Mouse (Mus musculus): ENCODE measurements around the gene Ccdc138. TPM values are rescaled to one million over a fixed set of nuclear protein-coding genes. Genes with fewer than 3 reads are reported as not detected.

The Ccdc138 gene
- polyA plus RNA-seq, 1 experiment from 2014 or later: 7.4 TPM

DNA sequence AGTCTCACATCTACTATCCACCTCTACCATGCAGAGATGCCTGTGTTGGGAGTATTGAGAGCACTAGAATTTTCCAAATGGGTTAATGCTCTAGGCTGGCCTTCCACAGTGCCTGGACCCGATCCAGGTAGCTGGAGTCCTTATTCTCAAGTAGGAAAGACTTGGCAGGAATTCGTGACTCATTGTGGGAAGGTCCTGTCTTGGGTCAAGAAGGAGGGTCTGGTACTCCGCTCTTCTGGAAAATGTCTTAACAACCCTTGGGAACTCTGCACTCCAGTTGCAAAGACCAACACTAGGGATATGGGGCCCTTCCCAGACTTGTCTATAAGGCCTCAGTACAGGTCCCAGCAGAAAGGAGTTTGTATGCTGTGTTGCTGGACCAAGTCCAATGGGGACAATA, 111.1 kb downstream of the Ccdc138 start:
- Histone ChIP-seq H3K4me3 (ENCODE audit: low read depth, low read length) (no peak overlapping the region), H3K9ac (replicated peaks; ENCODE audit: low read length) (no peak overlapping the region), H3K4me2 (ENCODE audit: low read depth, low read length) (no peak overlapping the region), H3K4me1 (ENCODE audit: control insufficient read depth, insufficient read depth, low read length) (no peaks in the 10 kb centered on the region), H3K27me3 (ENCODE audit: control insufficient read depth, insufficient read depth, low read length) (no peaks in the 10 kb centered on the region), H3K36me3 (replicated peaks; ENCODE audit: control insufficient read depth, insufficient read depth, low read depth, low read length) (no peaks in the 10 kb centered on the region), H3K9me3 (replicated peaks; ENCODE audit: control insufficient read depth, low read length) (no peaks in the 10 kb centered on the region), H3K27ac (replicated peaks; ENCODE audit: low read depth, low read length) (no peak overlapping the region)
- WGBS: 85% methylated on average over 3 of the region's 3 CpGs
- DNase-seq (ENCODE audit: low spot score) (no peak), ATAC-seq (replicated peaks; ENCODE audit: insufficient number of reproducible peaks, low FRiP score, low TSS enrichment, low read depth) (no peak)

DNA sequence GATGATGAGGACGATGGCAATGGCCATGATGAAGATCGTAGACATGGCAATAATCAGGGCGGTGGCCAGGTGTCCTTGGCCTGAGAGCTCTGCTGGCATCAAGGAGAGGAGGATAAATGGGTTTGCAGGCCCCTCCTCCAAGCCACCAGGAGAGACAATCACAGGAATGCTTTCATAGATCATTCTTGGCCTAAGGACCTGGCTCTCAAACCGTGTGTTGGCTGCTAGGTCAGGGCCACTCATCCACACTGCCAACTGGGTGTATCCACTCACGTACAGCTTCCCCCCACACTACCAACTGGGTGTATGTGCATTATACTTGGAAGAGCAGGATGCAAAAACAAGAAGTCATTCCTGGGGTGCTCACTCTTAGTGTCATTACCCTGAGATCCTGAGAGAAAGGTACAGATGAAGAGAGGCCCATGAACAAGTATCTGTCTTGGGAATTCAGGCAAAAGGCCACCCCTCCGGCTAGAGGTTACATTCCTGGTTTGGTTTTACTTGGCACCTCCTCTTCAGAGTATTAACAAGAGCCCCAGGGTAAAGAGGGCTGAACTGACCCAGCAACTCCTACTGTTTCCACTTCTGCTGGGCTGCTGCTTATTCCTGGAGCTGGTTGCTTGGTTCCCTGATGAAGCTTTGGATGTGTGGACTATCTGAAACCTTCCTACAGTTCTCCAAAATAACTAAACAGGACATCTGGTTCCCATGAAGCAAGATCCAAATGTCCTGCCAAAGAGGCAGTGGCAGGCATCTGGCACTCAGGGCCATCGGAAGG, 112.9 kb downstream of the Ccdc138 start:
- Histone ChIP-seq H3K27me3 (ENCODE audit: control insufficient read depth, insufficient read depth, low read length) (no peaks in the 10 kb centered on the region), H3K9me3 (replicated peaks; ENCODE audit: control insufficient read depth, low read length) (no peaks in the 10 kb centered on the region), H3K4me3 (ENCODE audit: low read depth, low read length) (no peak overlapping the region), H3K36me3 (replicated peaks; ENCODE audit: control insufficient read depth, insufficient read depth, low read depth, low read length) (no peaks in the 10 kb centered on the region), H3K27ac (replicated peaks; ENCODE audit: low read depth, low read length) (no peak overlapping the region), H3K4me1 (ENCODE audit: control insufficient read depth, insufficient read depth, low read length) (no peaks in the 10 kb centered on the region), H3K9ac (replicated peaks; ENCODE audit: low read length) (no peak overlapping the region), H3K4me2 (ENCODE audit: low read depth, low read length) (no peak overlapping the region)
- no peak for ATAC-seq (replicated peaks; ENCODE audit: insufficient number of reproducible peaks, low FRiP score, low TSS enrichment, low read depth)
- 82% methylated on average over 7 of the region's 7 CpGs for WGBS
- no peak for DNase-seq (ENCODE audit: low spot score)

DNA sequence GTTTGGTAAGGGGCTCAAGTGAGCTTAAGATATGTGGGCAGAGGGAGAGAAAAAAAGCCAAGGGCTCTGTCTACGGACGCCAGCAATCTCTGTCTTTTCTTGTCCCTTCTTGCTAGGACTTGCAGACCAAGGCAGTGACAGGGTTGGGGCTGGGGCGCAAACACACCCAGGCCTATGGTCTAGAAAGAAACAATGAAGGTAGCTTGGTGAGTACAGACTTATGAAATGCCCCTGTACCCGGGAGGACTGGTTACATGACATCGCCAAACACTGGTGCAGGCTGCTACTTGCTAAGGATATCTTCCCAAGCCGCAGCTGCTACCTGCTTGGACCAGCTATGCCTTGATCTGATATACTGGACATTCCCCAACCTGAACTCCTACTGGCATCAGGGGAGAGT, 116.9 kb downstream of the Ccdc138 start:
- DNase-seq (ENCODE audit: low spot score) (no peak), ATAC-seq (replicated peaks; ENCODE audit: insufficient number of reproducible peaks, low FRiP score, low TSS enrichment, low read depth) (no peak)
- H3K9ac ChIP-seq (replicated peaks; ENCODE audit: low read length): no peak overlapping the region
- no peak overlapping the region for H3K27ac ChIP-seq (replicated peaks; ENCODE audit: low read depth, low read length)
- H3K4me3 ChIP-seq (ENCODE audit: low read depth, low read length): no peak overlapping the region
- no peak overlapping the region for H3K4me2 ChIP-seq (ENCODE audit: low read depth, low read length)
- H3K9me3 ChIP-seq (replicated peaks; ENCODE audit: control insufficient read depth, low read length): no peaks in the 10 kb centered on the region
- WGBS: 87% methylated on average over 6 of the region's 6 CpGs
- no peaks in the 10 kb centered on the region for H3K4me1 ChIP-seq (ENCODE audit: control insufficient read depth, insufficient read depth, low read length)
- H3K27me3 ChIP-seq (ENCODE audit: control insufficient read depth, insufficient read depth, low read length): no peaks in the 10 kb centered on the region
- no peaks in the 10 kb centered on the region for H3K36me3 ChIP-seq (replicated peaks; ENCODE audit: control insufficient read depth, insufficient read depth, low read depth, low read length)

DNA sequence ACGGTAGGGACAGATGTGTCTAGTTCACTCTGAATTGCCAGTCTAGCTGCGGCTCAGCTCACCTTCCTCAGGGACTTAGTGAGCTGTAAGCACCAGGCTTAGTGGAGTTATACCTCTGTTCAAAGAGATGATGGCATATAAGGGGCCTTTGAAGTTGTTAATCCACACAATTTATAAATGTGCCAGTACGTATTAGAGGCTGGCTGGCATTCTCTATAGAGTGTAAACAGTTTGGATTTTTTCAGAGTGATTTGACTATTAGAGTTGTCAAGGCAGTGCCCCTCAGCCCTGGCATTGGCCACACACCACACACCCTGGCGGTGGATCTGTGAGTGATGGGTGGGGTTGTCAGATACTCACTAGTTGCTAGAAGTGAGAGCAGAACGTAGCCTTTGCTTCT, 118.8 kb downstream of the Ccdc138 start:
- Histone ChIP-seq H3K4me2 (ENCODE audit: low read depth, low read length) (no peak overlapping the region), H3K4me3 (ENCODE audit: low read depth, low read length) (no peak overlapping the region), H3K27ac (replicated peaks; ENCODE audit: low read depth, low read length) (no peak overlapping the region), H3K9me3 (replicated peaks; ENCODE audit: control insufficient read depth, low read length) (no peaks in the 10 kb centered on the region), H3K9ac (replicated peaks; ENCODE audit: low read length) (no peak overlapping the region), H3K36me3 (replicated peaks; ENCODE audit: control insufficient read depth, insufficient read depth, low read depth, low read length) (no peaks in the 10 kb centered on the region), H3K4me1 (ENCODE audit: control insufficient read depth, insufficient read depth, low read length) (no peaks in the 10 kb centered on the region), H3K27me3 (ENCODE audit: control insufficient read depth, insufficient read depth, low read length) (no peaks in the 10 kb centered on the region)
- no peak for DNase-seq (ENCODE audit: low spot score)
- no peak for ATAC-seq (replicated peaks; ENCODE audit: insufficient number of reproducible peaks, low FRiP score, low TSS enrichment, low read depth)
- 81% methylated on average over 5 of the region's 5 CpGs for WGBS

DNA sequence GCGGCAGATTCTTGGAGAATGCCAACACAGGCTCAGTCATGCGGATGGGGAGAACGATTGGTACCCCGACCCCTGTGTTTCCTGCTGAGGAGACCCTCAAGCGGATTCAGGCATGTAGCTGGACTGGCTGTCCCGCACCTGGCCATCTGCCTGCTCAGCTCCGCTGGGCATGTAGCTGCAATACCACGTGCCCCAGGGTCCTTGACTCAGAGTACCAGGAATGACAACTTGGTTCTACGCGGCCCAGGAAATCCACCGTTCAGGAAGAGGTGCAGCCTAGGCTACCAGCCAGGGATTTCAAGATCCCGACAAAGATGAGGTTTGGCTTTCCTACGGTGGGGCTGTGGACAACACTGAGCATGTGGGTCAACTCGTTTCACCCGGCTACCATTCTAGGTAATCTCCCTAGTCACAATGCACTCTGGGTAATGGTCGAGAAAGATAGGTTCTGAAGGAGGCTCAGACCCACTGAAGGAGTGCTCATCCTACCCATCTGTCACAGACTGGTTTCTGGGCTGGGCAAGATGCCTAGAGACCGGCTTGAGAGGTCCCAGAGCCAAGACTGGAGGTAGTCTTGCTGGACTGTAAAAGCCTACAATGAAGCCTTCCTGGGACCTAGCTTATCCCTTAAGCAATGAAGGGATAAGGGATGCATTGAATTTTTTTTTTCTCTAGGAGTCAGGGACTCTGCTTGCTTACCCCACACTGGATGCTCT, 120.9 kb downstream of the Ccdc138 start:
- ATAC-seq (replicated peaks; ENCODE audit: insufficient number of reproducible peaks, low FRiP score, low TSS enrichment, low read depth) (no peak), DNase-seq (ENCODE audit: low spot score) (no peak)

DNA sequence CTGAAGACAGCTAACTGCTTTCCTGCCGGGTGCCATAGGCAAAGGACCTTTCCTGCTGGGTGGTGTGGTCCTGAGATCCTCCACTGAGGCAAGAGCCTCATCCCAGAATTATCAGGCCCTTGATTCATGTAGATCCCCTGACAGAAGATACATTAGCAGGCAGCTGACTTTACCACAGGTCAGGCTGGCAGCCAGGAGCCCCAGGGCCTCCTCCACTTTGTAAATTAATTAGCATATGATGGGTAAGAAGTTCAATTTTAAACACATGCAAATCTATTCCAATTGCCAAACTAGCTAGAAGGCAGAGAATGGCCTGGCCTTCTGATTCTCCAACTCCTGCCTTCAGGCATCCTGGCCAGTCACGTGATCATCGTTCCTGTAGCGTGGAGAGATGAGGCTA, 121.5 kb downstream of the Ccdc138 start:
- DNase-seq (ENCODE audit: low spot score): no peak
- Histone ChIP-seq H3K9me3 (replicated peaks; ENCODE audit: control insufficient read depth, low read length) (no peaks in the 10 kb centered on the region), H3K4me1 (ENCODE audit: control insufficient read depth, insufficient read depth, low read length) (no peaks in the 10 kb centered on the region), H3K4me2 (ENCODE audit: low read depth, low read length) (no peak overlapping the region), H3K27me3 (ENCODE audit: control insufficient read depth, insufficient read depth, low read length) (no peaks in the 10 kb centered on the region), H3K36me3 (replicated peaks; ENCODE audit: control insufficient read depth, insufficient read depth, low read depth, low read length) (no peaks in the 10 kb centered on the region), H3K27ac (replicated peaks; ENCODE audit: low read depth, low read length) (no peak overlapping the region), H3K4me3 (ENCODE audit: low read depth, low read length) (no peak overlapping the region), H3K9ac (replicated peaks; ENCODE audit: low read length) (no peak overlapping the region)
- 85% methylated on average over 4 of the region's 4 CpGs for WGBS
- no peak for ATAC-seq (replicated peaks; ENCODE audit: insufficient number of reproducible peaks, low FRiP score, low TSS enrichment, low read depth)

More for the DNA sequence above, 120.9 kb downstream of the Ccdc138 start:
- H3K9me3 ChIP-seq (replicated peaks; ENCODE audit: control insufficient read depth, low read length): no peaks in the 10 kb centered on the region
- 90% methylated on average over 17 of the region's 17 CpGs for WGBS
- no peak overlapping the region for H3K27ac ChIP-seq (replicated peaks; ENCODE audit: low read depth, low read length)
- no peak overlapping the region for H3K4me3 ChIP-seq (ENCODE audit: low read depth, low read length)
- H3K27me3 ChIP-seq (ENCODE audit: control insufficient read depth, insufficient read depth, low read length): no peaks in the 10 kb centered on the region
- H3K4me1 ChIP-seq (ENCODE audit: control insufficient read depth, insufficient read depth, low read length): no peaks in the 10 kb centered on the region
- H3K36me3 ChIP-seq (replicated peaks; ENCODE audit: control insufficient read depth, insufficient read depth, low read depth, low read length): no peaks in the 10 kb centered on the region
- no peak overlapping the region for H3K4me2 ChIP-seq (ENCODE audit: low read depth, low read length)
- no peak overlapping the region for H3K9ac ChIP-seq (replicated peaks; ENCODE audit: low read length)

DNA sequence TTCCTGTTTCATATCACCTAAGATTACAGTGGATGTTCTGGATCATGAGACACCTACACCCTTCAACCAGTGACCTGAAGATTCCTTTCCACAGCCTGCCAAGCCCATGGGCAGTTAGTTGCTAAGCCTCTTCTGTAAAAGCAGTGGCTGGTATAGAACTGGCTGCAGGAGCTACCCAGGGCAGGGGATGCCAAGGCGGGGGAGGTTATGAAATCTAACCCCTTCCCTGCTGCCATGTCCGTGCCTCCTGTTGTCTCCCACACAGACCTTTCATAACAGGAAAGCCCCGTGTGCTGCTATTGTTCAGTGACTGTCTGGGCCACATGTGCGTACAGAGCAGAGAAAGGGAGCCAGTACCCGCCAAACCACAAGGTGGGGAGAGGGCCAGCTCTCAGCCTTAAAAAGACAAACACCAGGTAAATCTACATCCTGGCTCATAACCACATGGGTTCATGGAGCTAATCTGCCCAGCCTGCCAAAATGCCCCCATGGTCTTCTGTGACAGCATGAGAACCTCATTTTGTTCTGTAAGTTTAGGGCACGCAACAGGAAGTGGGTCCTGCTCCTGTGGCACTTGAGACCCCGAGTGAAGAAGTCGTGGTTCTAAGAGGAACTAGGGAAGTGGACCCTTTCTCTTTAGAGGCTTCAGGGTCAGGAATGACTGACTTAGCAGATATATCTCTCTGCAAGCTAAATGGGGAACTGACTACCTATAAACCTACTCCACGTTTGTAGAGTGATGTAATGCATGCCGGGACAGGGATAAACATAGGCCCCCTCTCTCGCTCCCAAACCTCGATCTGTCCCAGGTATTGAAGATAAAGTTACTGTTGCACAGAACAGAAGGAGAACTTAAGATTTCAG, 127.3 kb downstream of the Ccdc138 start:
- Histone ChIP-seq H3K9ac (replicated peaks; ENCODE audit: low read length) (no peak overlapping the region), H3K9me3 (replicated peaks; ENCODE audit: control insufficient read depth, low read length) (no peaks in the 10 kb centered on the region), H3K27me3 (ENCODE audit: control insufficient read depth, insufficient read depth, low read length) (no peaks in the 10 kb centered on the region), H3K36me3 (replicated peaks; ENCODE audit: control insufficient read depth, insufficient read depth, low read depth, low read length) (no peaks in the 10 kb centered on the region), H3K27ac (replicated peaks; ENCODE audit: low read depth, low read length) (no peak overlapping the region), H3K4me3 (ENCODE audit: low read depth, low read length) (no peak overlapping the region), H3K4me2 (ENCODE audit: low read depth, low read length) (no peak overlapping the region), H3K4me1 (ENCODE audit: control insufficient read depth, insufficient read depth, low read length) (no peaks in the 10 kb centered on the region)
- no peak for DNase-seq (ENCODE audit: low spot score)
- 76% methylated on average over 12 of the region's 12 CpGs for WGBS
- no peak for ATAC-seq (replicated peaks; ENCODE audit: insufficient number of reproducible peaks, low FRiP score, low TSS enrichment, low read depth)

Measured in embryonic facial prominence, embryonic 11.5 days (tissue).